Mouse (Mus musculus): ENCODE measurements around the gene Pknox2.

DNA sequence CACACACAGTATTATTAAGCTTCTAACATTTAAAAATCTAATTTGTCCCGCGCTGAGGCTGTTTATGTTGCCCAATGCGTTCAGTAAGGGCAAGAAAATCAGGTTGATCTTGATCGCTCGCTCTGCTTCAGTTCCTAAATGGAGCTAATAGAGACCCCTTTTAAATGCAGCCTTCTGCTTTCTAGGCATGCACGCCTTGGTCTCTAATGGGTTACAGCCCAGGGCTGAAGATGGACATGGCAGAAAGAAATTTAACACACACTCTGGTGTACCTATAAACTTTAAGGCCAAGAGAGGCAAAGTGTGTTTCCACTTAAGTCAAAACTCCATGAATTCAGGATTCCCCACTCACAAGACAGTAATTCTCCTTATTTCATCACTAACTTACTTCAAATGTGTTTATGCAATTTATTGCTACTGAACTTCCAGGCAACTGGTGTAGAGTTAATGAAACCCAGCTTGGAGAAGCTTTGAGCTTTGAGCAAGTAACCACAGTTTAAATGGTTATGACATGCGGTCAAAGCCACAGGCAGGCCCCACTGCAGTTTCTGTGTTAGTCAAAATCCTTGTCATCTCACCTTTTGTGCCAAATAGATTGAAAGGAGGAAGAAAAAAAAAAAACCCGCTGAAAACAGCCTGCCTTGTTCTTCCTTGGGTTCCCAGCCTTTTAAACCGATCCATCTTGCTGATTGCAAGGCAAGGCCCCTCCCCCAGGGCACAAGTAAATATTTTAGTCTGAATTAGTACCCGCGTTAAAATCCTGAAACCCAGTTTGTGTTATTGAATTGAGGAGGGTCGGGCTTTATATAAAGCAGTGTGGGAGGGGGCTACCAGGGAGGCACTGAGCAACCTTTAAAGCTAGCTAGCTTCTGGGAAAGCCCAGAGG is 3.9 kb downstream of the Pknox2 start:
- TF ChIP-seq POLR2A (IDR thresholded peaks at IDR 0.05; ENCODE audit: borderline replicate concordance, low read depth, low read length): no peak
- TF ChIP-seq CTCF (IDR thresholded peaks at IDR 0.05; ENCODE audit: low read depth, low read length): no peak

All from bone marrow macrophage, adult 2 months (primary cell).